Mouse (Mus musculus) heart, adult 10 weeks (tissue): ENCODE data around the gene Faf1. TPM values are rescaled to one million over a fixed set of nuclear protein-coding genes. Genes with fewer than 3 reads are reported as not detected.

Source experiments
- polyA plus RNA-seq: library from polyadenylated mRNA; stranded (reverse); fragments of 350-450 nt; fragmentation: Illumina TruSeq; extraction: RNeasy Lipid Tissue Mini Kit (QIAGEN cat#74804); gene quantifications from one replicate; pipeline ENCODE4 v1.2.3, GENCODE M21; 2014; ENCODE audit warnings: low read depth, low replicate concordance

Gene Faf1
- 38.9 TPM for polyA plus RNA-seq

DNA sequence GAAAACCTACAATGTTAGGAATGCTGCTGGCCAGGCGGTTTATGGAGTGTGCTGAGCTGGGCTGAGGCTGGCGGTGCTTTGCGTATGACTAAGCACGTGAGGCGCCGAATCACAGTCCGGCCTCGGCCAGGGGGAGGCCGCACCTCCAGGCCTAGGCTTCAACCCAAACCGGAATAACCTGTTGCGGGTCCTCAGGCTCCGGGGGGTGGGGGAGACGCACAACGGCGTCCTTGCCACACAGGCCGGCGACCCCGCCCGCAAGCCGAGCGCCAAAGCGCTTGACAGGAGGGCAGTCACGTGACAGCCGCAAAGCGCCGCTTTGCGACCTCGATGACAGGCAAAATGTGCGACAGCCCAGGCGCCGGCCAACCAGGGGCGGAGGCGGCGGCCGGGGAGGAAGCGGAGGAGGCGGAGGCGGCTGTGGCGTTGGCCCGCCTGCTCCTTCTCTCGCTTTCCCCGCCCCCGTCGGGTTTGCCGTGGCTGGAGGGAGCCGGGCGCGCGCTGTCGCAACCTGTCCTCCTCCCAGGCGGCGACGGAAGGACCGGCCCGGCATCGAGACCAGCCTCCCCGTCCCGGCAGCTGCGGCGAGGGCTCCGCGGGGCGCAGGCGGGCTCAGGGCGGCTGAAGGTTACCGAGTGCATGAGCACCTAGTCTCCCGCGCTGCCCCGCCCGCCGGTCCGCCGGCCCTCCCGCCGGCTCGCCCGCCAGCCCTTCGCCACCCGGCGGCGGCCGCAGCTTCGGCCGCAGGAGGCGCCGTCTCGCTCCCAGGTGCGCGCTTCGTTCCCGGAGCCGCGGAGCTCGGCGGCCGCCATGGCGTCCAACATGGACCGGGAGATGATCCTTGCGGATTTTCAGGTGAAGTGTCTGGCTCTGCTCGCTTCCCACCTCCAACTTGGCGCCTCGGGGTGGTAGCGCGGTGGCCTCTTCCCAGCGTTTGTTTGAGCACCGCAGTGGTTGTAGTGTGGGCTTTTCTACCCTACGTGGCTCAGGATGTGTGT, at the start of gene Faf1:
Gene Faf1 (plus strand): TSS at position 371 of the 998 bp plus-strand sequence.

GRCm38 (mm10) chr4:109666461-109667269, 9.7 kb upstream of the Faf1 start, which contains the start of gene Cdkn2c:
TSS of gene Cdkn2c (minus strand) at chr4:109667189.

GRCm38 (mm10) chr4:109977148-109978067, 301.0 kb downstream of the Faf1 start, which contains the start of gene Dmrta2:
TSS of gene Dmrta2 (plus strand) at chr4:109978053.

Other genes starting within 250 kb of the Faf1 start
- 128 TPM for gene Rnf11, start 191.9 kb upstream of the Faf1 start, polyA plus RNA-seq
- not detected for gene 4930522H14Rik, start 145.3 kb upstream of the Faf1 start, polyA plus RNA-seq
- gene Cdkn2c, start 9.4 kb upstream of the Faf1 start, polyA plus RNA-seq = 17.0 TPM